8 mouse cellular contexts compared by ENCODE assay signal in the genomic region with DNA sequence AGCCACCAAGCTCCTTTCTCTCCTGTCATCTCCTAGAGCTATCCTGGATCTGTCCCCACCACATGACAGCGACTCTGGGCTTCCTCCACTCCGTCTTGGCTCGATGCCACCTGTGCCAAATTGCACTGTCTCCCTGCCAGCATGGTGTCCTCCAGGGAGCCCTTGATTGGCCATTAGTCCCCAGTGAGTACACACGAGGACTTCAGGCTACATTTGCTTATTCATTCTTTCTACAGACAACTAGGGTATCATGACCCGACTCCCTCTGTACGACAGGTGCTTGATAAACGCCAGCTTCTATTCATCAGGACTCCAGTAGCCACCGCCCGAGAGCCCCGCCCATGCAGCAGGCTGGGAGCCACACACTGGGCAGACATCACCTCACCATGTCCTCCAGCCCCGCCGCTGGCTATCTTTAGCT. TPM values are rescaled to one million over a fixed set of nuclear protein-coding genes. Genes with fewer than 3 reads are reported as not detected.
DNase-seq lines count a peak whose midpoint lies in the region; ATAC-seq and TF ChIP-seq lines count a peak whose summit lies in the region.
"Had no signal": no experiment of that assay in that cellular context is flagged by ENCODE, and none has a peak within 500 bp of the region (broad histone marks: within the 10 kb centered on the region; RNA-seq: fewer than 3 reads in every experiment).

No protein-coding gene starts in this region.

- peaks cover 61% of the 10 kb centered on the region for H3K27me3 ChIP-seq in kidney, embryonic 15.5 days

- 63% methylated on average over 12 of the region's 12 CpGs for WGBS in kidney, embryonic 15.5 days

- intact Hi-C loops in gastrocnemius, adult 2 months (cut with DNase I), result loop anchor here (1.0 kb wide), 1 partner anchor 53 kb away; no protein-coding TSS in a partner anchor

- no peak overlapping the region for H3K4me3 ChIP-seq in gastrocnemius, adult 2 months
- H3K4me3 ChIP-seq in kidney, embryonic 15.5 days (replicated peaks), result no peak overlapping the region

- no peaks in the 10 kb centered on the region for H3K36me3 ChIP-seq in kidney, embryonic 15.5 days

- H3K9ac ChIP-seq in kidney, embryonic 15.5 days, result no peak overlapping the region

- no peaks in the 10 kb centered on the region; the same call in 1 of the 2 replicates for H3K9me3 ChIP-seq in kidney, embryonic 15.5 days (replicated peaks)

- peak; percentile 6 for DNase-seq in adipocyte (ENCODE audit: low spot score)
- DNase-seq in adrenal gland, postnatal 14 days, result peak; percentile 90
- peak; percentile 78 for DNase-seq in gastrocnemius, adult 2 months
- DNase-seq in layer of hippocampus, adult 11-12 months (ENCODE audit: low spot score), result peak; percentile 67
- peak; percentile 82 for DNase-seq in right cerebral cortex, postnatal 4 days

- H3K4me2 ChIP-seq in kidney, embryonic 15.5 days, result no peak overlapping the region

- no peak for ATAC-seq in kidney, embryonic 15.5 days (replicated peaks; ENCODE audit: low FRiP score)
- ATAC-seq in granulocyte monocyte progenitor cell, adult 5-6 weeks (replicated peaks; ENCODE audit: poor library complexity, severe bottlenecking), result no peak

- H3K27ac ChIP-seq in gastrocnemius, adult 2 months, result peak overlapping the region; percentile 78
- H3K27ac ChIP-seq in kidney, embryonic 15.5 days, result no peak overlapping the region
- H3K27ac ChIP-seq: macrophage had no signal

- TF ChIP-seq CTCF in gastrocnemius, adult 2 months (IDR thresholded peaks at IDR 0.05), result no peak

- H3K4me1 ChIP-seq in kidney, embryonic 15.5 days, result peaks cover 24% of the 10 kb centered on the region

RNA-seq across cellular contexts. Expression of a gene that starts 40.8 kb away (rescaled TPM):
- total RNA-seq in adrenal gland, postnatal 14 days (2021), result 4.8 and 7.0 TPM in 2 replicates
- total RNA-seq in gastrocnemius, adult 2 months (2021), result under 1 TPM in 1 of 2 experiments, not detected in 1; 0.22 TPM
- polyA plus RNA-seq in kidney, embryonic 15.5 days (2015; fragmentation: Nextera tagmentation; extraction: Ambion mirVana), result 1.2 and 1.4 TPM in 2 replicates
- total RNA-seq in granulocyte monocyte progenitor cell, adult 5-6 weeks (2014; fragmentation: Nextera tagmentation), result not detected in 2 replicates
- not detected in 2 replicates for total RNA-seq in granulocyte monocyte progenitor cell, adult 5-6 weeks (2017)
- polyA plus RNA-seq: macrophage had no signal

Comparison
In these comparisons a context has a peak if more than half of its experiments do, and no peak if none do; other contexts are left out.
1. DNase-seq: peak in every context shown above with its lines; median percentile 90 in adrenal gland, postnatal 14 days; 82 in right cerebral cortex, postnatal 4 days; 78 in gastrocnemius, adult 2 months; 67 in layer of hippocampus, adult 11-12 months; 6 in adipocyte.